Mouse (Mus musculus): ENCODE data around the gene Chpf.

Gene Chpf

GRCm38 (mm10) chr1:75438782-75439181 is 40.3 kb downstream of the Chpf start:
- DNase-seq, result no peak

- peak; percentile 86 to 90 for DNase-seq
These were observed 43.4 kb downstream of the Chpf start, which contains the start of gene Gmppa for GRCm38 (mm10) chr1:75435475-75436328. TSS of gene Gmppa (plus strand) at chr1:75435930.

DNA sequence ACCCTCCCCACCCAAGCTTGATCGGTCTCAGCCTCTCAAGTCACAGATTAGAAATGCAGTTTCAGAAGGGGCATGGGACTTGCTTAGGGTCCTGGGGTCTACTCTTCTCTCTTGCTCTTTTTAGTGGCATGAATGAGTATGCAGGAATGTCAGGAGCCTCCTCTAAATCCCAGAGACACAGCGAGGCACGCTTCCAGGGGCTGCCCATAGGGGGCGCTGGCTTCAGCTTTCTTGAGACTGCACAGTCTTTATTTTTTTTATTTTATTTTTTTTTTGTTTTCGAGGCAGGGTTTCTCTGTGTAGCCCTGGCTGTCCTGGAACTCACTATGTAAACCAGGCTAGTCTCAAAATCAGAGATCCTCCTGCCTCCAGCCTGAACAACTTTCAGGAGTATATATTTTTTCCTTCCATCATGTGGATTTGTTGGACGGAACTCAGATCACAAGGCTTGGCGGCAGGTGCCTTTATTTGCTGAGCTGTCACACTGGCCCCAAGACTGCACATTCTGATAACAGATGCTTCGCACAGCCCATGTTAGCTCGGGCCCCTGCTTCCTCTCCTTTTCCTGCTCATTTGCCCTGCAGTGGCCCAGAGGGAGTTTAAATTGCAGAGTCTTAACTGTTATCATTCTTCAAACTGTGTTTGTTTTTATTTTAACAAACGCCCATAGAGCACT is 53.2 kb downstream of the Chpf start:
- peak; percentile 74 to 79 for DNase-seq

Data from kidney, postnatal 4 days (tissue).